Mouse (Mus musculus): ENCODE results near the gene Pak2. TPM values are rescaled to one million over a fixed set of nuclear protein-coding genes. Genes with fewer than 3 reads are reported as not detected.
A peak's percentile ranks its signal among the peaks of the same experiment; 100 is the strongest.
"Not testable (repeated sequence)": the region's sequence is repeated elsewhere in the genome, so short reads cannot be mapped to it uniquely, and the experiment has no call there.

Gene Pak2
- polyA plus RNA-seq, 1 experiment from 2014 or later: 31.2 TPM

DNA sequence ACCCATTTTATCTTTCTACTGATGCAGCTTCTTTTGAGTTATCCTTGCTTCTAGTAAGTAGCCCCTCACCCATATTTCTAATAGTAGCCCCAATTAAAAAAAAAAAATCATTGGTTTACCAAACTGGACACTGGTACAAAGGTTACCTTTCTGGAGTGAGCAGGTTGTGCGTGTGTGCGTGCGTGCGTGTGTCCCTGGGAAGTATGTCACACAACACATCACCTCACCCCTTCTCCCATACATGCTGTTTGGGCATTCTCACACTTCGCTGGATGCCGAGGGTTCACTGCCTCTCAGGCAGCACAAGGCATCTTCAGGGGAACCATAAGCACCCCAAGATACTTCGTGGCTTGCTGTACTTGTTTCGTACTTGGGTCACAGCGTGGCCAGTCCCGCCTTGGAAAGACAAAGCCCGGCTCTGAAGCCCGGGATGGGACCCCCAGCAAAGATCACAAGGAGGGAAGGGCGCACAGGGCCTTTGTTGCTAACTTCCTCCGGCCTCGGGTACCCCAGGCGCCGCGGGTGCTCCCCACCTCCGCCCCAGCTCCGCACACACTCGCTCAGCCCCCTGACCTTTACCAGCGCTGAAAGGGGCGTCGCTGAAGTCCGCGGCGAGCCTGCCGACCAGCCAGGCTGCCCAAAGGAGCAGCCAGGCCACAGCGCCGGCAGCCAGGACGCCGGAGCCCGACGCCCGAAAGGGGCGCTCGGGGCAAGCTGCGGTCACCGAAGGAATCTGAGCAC is 19.9 kb upstream of the Pak2 start:
- peak overlapping the region; percentile 91 for H3K9ac ChIP-seq (ENCODE audit: low read depth, low read length)
- no peaks in the 10 kb centered on the region for H3K4me1 ChIP-seq (replicated peaks; ENCODE audit: insufficient read depth, low read length)
- H3K4me3 ChIP-seq (replicated peaks; ENCODE audit: low read depth, low read length): peak overlapping the region; percentile 89
- H3K27me3 ChIP-seq (ENCODE audit: insufficient read depth, low read length): no peaks in the 10 kb centered on the region
- peak overlapping the region; percentile 76 for H3K4me2 ChIP-seq (ENCODE audit: low read length)
- under 1% methylated on average over 39 of the region's 39 CpGs for WGBS
- peaks cover 11% of the 10 kb centered on the region; the same call in 1 of the 2 replicates for H3K36me3 ChIP-seq (ENCODE audit: insufficient read depth, low read length)
- H3K27ac ChIP-seq: peak overlapping the region; percentile 91
- ATAC-seq (replicated peaks; ENCODE audit: low FRiP score, low read depth): peak; percentile 73
- no peaks in the 10 kb centered on the region for H3K9me3 ChIP-seq (replicated peaks; ENCODE audit: low read length)
- TF ChIP-seq CTCF (IDR thresholded peaks at IDR 0.05; ENCODE audit: low read depth): no peak
- DNase-seq (ENCODE audit: low spot score): no peak

GRCm38 (mm10) chr16:32097757-32098156 is 18.6 kb upstream of the Pak2 start:
- H3K9ac ChIP-seq (ENCODE audit: low read depth, low read length); H3K9me3 ChIP-seq (replicated peaks; ENCODE audit: low read length); H3K4me3 ChIP-seq (replicated peaks; ENCODE audit: low read depth, low read length); H3K36me3 ChIP-seq (ENCODE audit: insufficient read depth, low read length); ATAC-seq (replicated peaks; ENCODE audit: low FRiP score, low read depth); H3K27ac ChIP-seq; H3K27me3 ChIP-seq (ENCODE audit: insufficient read depth, low read length); H3K4me2 ChIP-seq (ENCODE audit: low read length); DNase-seq (ENCODE audit: low spot score); H3K4me1 ChIP-seq (replicated peaks; ENCODE audit: insufficient read depth, low read length): not testable (repeated sequence)
- 96% methylated on average over 2 of the region's 2 CpGs for WGBS

GRCm38 (mm10) chr16:32091466-32091865 is 12.3 kb upstream of the Pak2 start:
- WGBS: 94% methylated on average over 7 of the region's 7 CpGs
- peak overlapping the region; percentile 19; the same call in 1 of the 2 replicates for H3K27ac ChIP-seq
- no peak overlapping the region for H3K9ac ChIP-seq (ENCODE audit: low read depth, low read length)
- H3K4me1 ChIP-seq (replicated peaks; ENCODE audit: insufficient read depth, low read length): no peaks in the 10 kb centered on the region
- no peak overlapping the region for H3K4me2 ChIP-seq (ENCODE audit: low read length)
- DNase-seq (ENCODE audit: low spot score) (no peak), ATAC-seq (replicated peaks; ENCODE audit: low FRiP score, low read depth) (no peak)
- peaks cover 16% of the 10 kb centered on the region for H3K36me3 ChIP-seq (ENCODE audit: insufficient read depth, low read length)
- no peak for TF ChIP-seq CTCF (IDR thresholded peaks at IDR 0.05; ENCODE audit: low read depth)
- no peaks in the 10 kb centered on the region for H3K9me3 ChIP-seq (replicated peaks; ENCODE audit: low read length)
- no peak overlapping the region for H3K4me3 ChIP-seq (replicated peaks; ENCODE audit: low read depth, low read length)
- H3K27me3 ChIP-seq (ENCODE audit: insufficient read depth, low read length): no peaks in the 10 kb centered on the region

DNA sequence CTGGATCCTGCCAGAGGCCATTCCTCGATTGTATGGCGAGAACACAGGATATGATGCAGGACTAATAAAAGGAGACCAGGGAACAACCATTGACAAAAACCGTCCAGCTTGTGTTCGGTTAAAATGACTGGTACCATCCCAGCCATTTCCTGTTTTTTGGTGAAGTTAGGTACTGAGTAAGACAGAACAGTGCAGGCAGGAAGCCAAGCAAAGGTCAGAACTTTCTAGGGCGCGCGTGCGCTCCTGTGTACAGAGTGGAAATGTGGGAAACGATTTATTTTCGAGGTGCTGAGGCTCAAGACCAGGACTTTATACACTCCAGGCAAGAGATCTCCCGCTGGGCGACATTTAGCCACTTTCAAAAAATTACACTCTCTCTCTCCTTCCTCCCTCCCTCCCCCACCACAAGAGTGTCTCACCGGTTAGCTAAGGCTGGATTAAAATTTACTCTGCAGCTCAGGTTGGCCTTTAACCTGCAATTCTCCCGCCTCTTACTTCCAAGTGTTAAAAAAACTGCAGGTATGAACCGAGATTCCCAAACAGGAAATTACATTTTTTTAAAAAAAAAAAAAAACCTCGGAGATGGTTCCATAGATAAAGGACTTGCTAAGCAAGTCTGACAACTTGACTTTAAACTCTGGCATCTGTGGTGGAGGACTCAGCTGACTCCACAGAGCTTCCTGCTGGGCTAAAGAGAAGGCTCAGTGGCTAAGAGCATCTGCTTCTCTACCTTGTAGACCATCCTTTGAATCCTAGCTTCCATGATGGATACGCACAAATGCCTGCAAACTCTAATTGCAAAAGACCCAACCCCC is 8.7 kb upstream of the Pak2 start:
- TF ChIP-seq CTCF (IDR thresholded peaks at IDR 0.05; ENCODE audit: low read depth): no peak
- H3K27ac ChIP-seq: peak overlapping the region; percentile 82
- no peaks in the 10 kb centered on the region for H3K27me3 ChIP-seq (ENCODE audit: insufficient read depth, low read length)
- H3K9ac ChIP-seq (ENCODE audit: low read depth, low read length): no peak overlapping the region
- no peaks in the 10 kb centered on the region for H3K9me3 ChIP-seq (replicated peaks; ENCODE audit: low read length)
- H3K4me1 ChIP-seq (replicated peaks; ENCODE audit: insufficient read depth, low read length): no peaks in the 10 kb centered on the region
- DNase-seq (ENCODE audit: low spot score) (no peak), ATAC-seq (replicated peaks; ENCODE audit: low FRiP score, low read depth) (no peak; the same call in 1 of the 2 replicates)
- peaks cover 34% of the 10 kb centered on the region for H3K36me3 ChIP-seq (ENCODE audit: insufficient read depth, low read length)
- peak overlapping the region; percentile 32; the same call in 1 of the 2 replicates for H3K4me2 ChIP-seq (ENCODE audit: low read length)
- WGBS: 56% methylated on average over 17 of the region's 17 CpGs
- H3K4me3 ChIP-seq (replicated peaks; ENCODE audit: low read depth, low read length): no peak overlapping the region

- Histone ChIP-seq H3K4me2 (ENCODE audit: low read length) (peak overlapping the region; percentile 51), H3K27me3 (ENCODE audit: insufficient read depth, low read length) (no peaks in the 10 kb centered on the region), H3K4me1 (replicated peaks; ENCODE audit: insufficient read depth, low read length) (peaks cover 13% of the 10 kb centered on the region), H3K4me3 (replicated peaks; ENCODE audit: low read depth, low read length) (peak overlapping the region; percentile 96), H3K27ac (peak overlapping the region; percentile 97), H3K9me3 (replicated peaks; ENCODE audit: low read length) (no peaks in the 10 kb centered on the region), H3K9ac (ENCODE audit: low read depth, low read length) (peak overlapping the region; percentile 98), H3K36me3 (ENCODE audit: insufficient read depth, low read length) (no peaks in the 10 kb centered on the region)
- TF ChIP-seq CTCF (IDR thresholded peaks at IDR 0.05; ENCODE audit: low read depth): no peak
- DNase-seq (ENCODE audit: low spot score) (peak; percentile 68), ATAC-seq (replicated peaks; ENCODE audit: low FRiP score, low read depth) (no peak)
- under 1% methylated on average over 29 of the region's 30 CpGs for WGBS
These were observed 643 bp downstream of the Pak2 start for GRCm38 (mm10) chr16:32078408-32078990.
